Mouse (Mus musculus): ENCODE data around the gene 1700029I15Rik.
"Not testable (repeated sequence)": the region's sequence is repeated elsewhere in the genome, so short reads cannot be mapped to it uniquely, and the experiment has no call there.

1700029I15Rik gene

GRCm38 (mm10) chr2:92391703-92392317, 9.5 kb downstream of the 1700029I15Rik start:
- DNase-seq (ENCODE audit: low spot score in 2 of 2), result no peak

- DNase-seq (ENCODE audit: low spot score in 2 of 2), result no peak
Measured at GRCm38 (mm10) chr2:92392318-92393264, 10.3 kb downstream of the 1700029I15Rik start.

- DNase-seq (ENCODE audit: low spot score in 2 of 2), result no peak
Measured at GRCm38 (mm10) chr2:92395535-92395934, 13.2 kb downstream of the 1700029I15Rik start.

GRCm38 (mm10) chr2:92397436-92397835, 15.1 kb downstream of the 1700029I15Rik start:
- no peak for DNase-seq (ENCODE audit: low spot score in 2 of 2)

GRCm38 (mm10) chr2:92399877-92400276, 17.5 kb downstream of the 1700029I15Rik start:
- not testable (repeated sequence) for DNase-seq (ENCODE audit: low spot score in 2 of 2)

- DNase-seq (ENCODE audit: low spot score in 2 of 2), result no peak
Measured at GRCm38 (mm10) chr2:92400682-92401081, 18.3 kb downstream of the 1700029I15Rik start.

GRCm38 (mm10) chr2:92401091-92401561, 18.8 kb downstream of the 1700029I15Rik start, which contains the start of gene Mapk8ip1:
Mapk8ip1 (minus strand) TSS chr2:92401263.
- DNase-seq (ENCODE audit: low spot score in 2 of 2), result no peak

GRCm38 (mm10) chr2:92402591-92403326, 20.4 kb downstream of the 1700029I15Rik start:
- no peak for DNase-seq (ENCODE audit: low spot score in 2 of 2)

GRCm38 (mm10) chr2:92403776-92404319, 21.5 kb downstream of the 1700029I15Rik start:
- no peak for DNase-seq (ENCODE audit: low spot score in 2 of 2)

- no peak for DNase-seq (ENCODE audit: low spot score in 2 of 2)
Measured at GRCm38 (mm10) chr2:92404737-92405136, 22.4 kb downstream of the 1700029I15Rik start.

GRCm38 (mm10) chr2:92405687-92406086, 23.3 kb downstream of the 1700029I15Rik start:
- no peak for DNase-seq (ENCODE audit: low spot score in 2 of 2)

- no peak for DNase-seq (ENCODE audit: low spot score in 2 of 2)
Measured at GRCm38 (mm10) chr2:92408309-92409045, 26.1 kb downstream of the 1700029I15Rik start.

GRCm38 (mm10) chr2:92411705-92412104, 29.4 kb downstream of the 1700029I15Rik start:
- DNase-seq (ENCODE audit: low spot score in 2 of 2), result no peak

- DNase-seq (ENCODE audit: low spot score in 2 of 2), result no peak
Measured at GRCm38 (mm10) chr2:92421723-92422387, 39.5 kb downstream of the 1700029I15Rik start.

GRCm38 (mm10) chr2:92422388-92423135, 40.2 kb downstream of the 1700029I15Rik start:
- no peak for DNase-seq (ENCODE audit: low spot score in 2 of 2)

GRCm38 (mm10) chr2:92423156-92423555, 40.8 kb downstream of the 1700029I15Rik start:
- no peak for DNase-seq (ENCODE audit: low spot score in 2 of 2)

GRCm38 (mm10) chr2:92423702-92424461, 41.5 kb downstream of the 1700029I15Rik start:
- DNase-seq (ENCODE audit: low spot score in 2 of 2), result no peak

- DNase-seq (ENCODE audit: low spot score in 2 of 2), result no peak
Measured at GRCm38 (mm10) chr2:92424462-92425308, 42.3 kb downstream of the 1700029I15Rik start.

Data from natural killer cell, adult 2 months (primary cell).